Mouse (Mus musculus): ENCODE data around the gene Hoxb6.

- TF ChIP-seq MYC (IDR thresholded peaks at IDR 0.05; ENCODE audit: low read depth, low read length) (no peak), E2F4 (IDR thresholded peaks at IDR 0.05; ENCODE audit: insufficient replicate concordance, low read depth, low read length) (no peak), CTCF (conservative IDR thresholded peaks at IDR 0.05 in 1 of 2, IDR thresholded peaks at IDR 0.05 in 1 of 2; ENCODE audit: low read depth in 2 of 2, low read length in 2 of 2) (no peak), POLR2A (IDR thresholded peaks at IDR 0.05; ENCODE audit: low read depth, low read length) (no peak), EP300 (IDR thresholded peaks at IDR 0.05; ENCODE audit: low read length) (no peak), MAFK (IDR thresholded peaks at IDR 0.05; ENCODE audit: insufficient replicate concordance, low read length) (no peak), ZMIZ1 (IDR thresholded peaks at IDR 0.05; ENCODE audit: low read depth, low read length) (no peak), RCOR1 (conservative IDR thresholded peaks at IDR 0.05; ENCODE audit: low read depth, low read length) (no peak), MAZ (IDR thresholded peaks at IDR 0.05; ENCODE audit: low read depth, low read length) (no peak), CHD1 (IDR thresholded peaks at IDR 0.05; ENCODE audit: low read depth, low read length) (no peak), BHLHE40 (IDR thresholded peaks at IDR 0.05; ENCODE audit: low read depth, low read length) (no peak), HCFC1 (IDR thresholded peaks at IDR 0.05; ENCODE audit: low read depth, low read length) (no peak)
Measured at GRCm38 (mm10) chr11:96252541-96253120, 39.6 kb upstream of the Hoxb6 start.
